Mouse (Mus musculus) CH12F3 (cell line): ENCODE measurements around the gene Rita1.

Experiments used
- in situ Hi-C: fragments of 300-500 bp; cut with MboI; formaldehyde crosslinking; loops from 2 replicates; pipeline ENCODE4 v1.14.3; 2020; ENCODE audit warnings: low sequenced_read_pairs

Gene Rita1

GRCm38 (mm10) chr5:120603515-120603914 lies 8.9 kb downstream of the Rita1 start:
- in situ Hi-C loops: no loop called here

- in situ Hi-C loops: no loop called here
Measured at GRCm38 (mm10) chr5:120602210-120602609, 10.2 kb downstream of the Rita1 start.

- in situ Hi-C loops: no loop called here
Measured at GRCm38 (mm10) chr5:120600946-120601668, 11.3 kb downstream of the Rita1 start.

GRCm38 (mm10) chr5:120599625-120600024 lies 12.8 kb downstream of the Rita1 start:
- in situ Hi-C loops: no loop called here

- in situ Hi-C loops: no loop called here
Measured at GRCm38 (mm10) chr5:120594485-120594884, 17.9 kb downstream of the Rita1 start.

GRCm38 (mm10) chr5:120592141-120592540 lies 20.2 kb downstream of the Rita1 start:
- in situ Hi-C loops: no loop called here

- in situ Hi-C loops: no loop called here
Measured at GRCm38 (mm10) chr5:120590356-120591010, 21.9 kb downstream of the Rita1 start.

GRCm38 (mm10) chr5:120588569-120589094 lies 23.8 kb downstream of the Rita1 start, which contains the start of the genes Tpcn1 and Iqcd:
Gene Tpcn1 (minus strand): TSS chr5:120588673.
Gene Iqcd (plus strand): TSS chr5:120589016.
- in situ Hi-C loops: loop anchor here (10.0 kb wide), 1 partner anchor 64 kb away; no protein-coding TSS in a partner anchor

GRCm38 (mm10) chr5:120587940-120588568 lies 24.3 kb downstream of the Rita1 start:
- in situ Hi-C loops: loop anchor here (10.0 kb wide), 1 partner anchor 63 kb away; no protein-coding TSS in a partner anchor

GRCm38 (mm10) chr5:120587616-120587926 lies 24.8 kb downstream of the Rita1 start:
- in situ Hi-C loops: loop anchor here (10.0 kb wide), 1 partner anchor 63 kb away; no protein-coding TSS in a partner anchor

- in situ Hi-C loops: loop anchor here (10.0 kb wide), 1 partner anchor 62 kb away; no protein-coding TSS in a partner anchor
Measured at GRCm38 (mm10) chr5:120586741-120587615, 25.4 kb downstream of the Rita1 start.

- in situ Hi-C loops: loop anchor here (10.0 kb wide), 1 partner anchor 60 kb away; no protein-coding TSS in a partner anchor
Measured at GRCm38 (mm10) chr5:120584968-120585367, 27.4 kb downstream of the Rita1 start.

- in situ Hi-C loops: loop anchor here (10.0 kb wide), 1 partner anchor 59 kb away; no protein-coding TSS in a partner anchor
Measured at GRCm38 (mm10) chr5:120583511-120583910, 28.9 kb downstream of the Rita1 start.

- in situ Hi-C loops: loop anchor here (10.0 kb wide), 1 partner anchor 57 kb away; no protein-coding TSS in a partner anchor
Measured at GRCm38 (mm10) chr5:120582002-120582401, 30.4 kb downstream of the Rita1 start.

- in situ Hi-C loops: loop anchor here (10.0 kb wide), 1 partner anchor 55 kb away; no protein-coding TSS in a partner anchor
Measured at GRCm38 (mm10) chr5:120579898-120580626, 32.3 kb downstream of the Rita1 start.

- in situ Hi-C loops: no loop called here
Measured at GRCm38 (mm10) chr5:120579211-120579897, 33.0 kb downstream of the Rita1 start.

- in situ Hi-C loops: no loop called here
Measured at GRCm38 (mm10) chr5:120578504-120579081, 33.8 kb downstream of the Rita1 start.

- in situ Hi-C loops: no loop called here
Measured at GRCm38 (mm10) chr5:120577935-120578441, 34.4 kb downstream of the Rita1 start.
